Mouse (Mus musculus) G1E (cell line): ENCODE measurements around the gene Gm867.

Experiments
- CTCF ChIP-seq: IDR thresholded peaks from 2 replicates; pipeline ENCODE4 v1.5.1; 2012; ENCODE audit warnings: low read depth, low read length, inconsistent platforms, mixed read lengths
- GATA1 ChIP-seq: IDR thresholded peaks from 2 replicates; pipeline ENCODE4 v1.6.1; 2012; ENCODE audit warnings: borderline replicate concordance, low read length, inconsistent platforms, mixed read lengths
- GATA2 ChIP-seq: IDR thresholded peaks from 2 replicates; pipeline ENCODE4 v1.6.1; 2012; ENCODE audit warnings: low read depth, low read length, inconsistent platforms, borderline replicate concordance
- POLR2AphosphoS5 ChIP-seq: IDR thresholded peaks from 2 replicates; pipeline ENCODE4 v1.6.1; 2012; ENCODE audit warnings: low read depth, low read length, inconsistent platforms; ENCODE audit not compliant: insufficient replicate concordance
- TAL1 ChIP-seq: conservative IDR thresholded peaks from 2 replicates; pipeline ENCODE4 v1.6.1; 2012; ENCODE audit warnings: low read depth, low read length, inconsistent platforms, mixed read lengths

GRCm38 (mm10) chr10:75898039-75898564 lies 42.4 kb downstream of the Gm867 start:
- TF ChIP-seq CTCF = no peak
- TF ChIP-seq TAL1 = no peak
- no peak for TF ChIP-seq POLR2AphosphoS5
- TF ChIP-seq GATA1 = no peak
- no peak for TF ChIP-seq GATA2
